Mouse (Mus musculus): Measurements from ENCODE around the gene Epop.
"Not testable (repeated sequence)": the region's sequence is repeated elsewhere in the genome, so short reads cannot be mapped to it uniquely, and the experiment has no call there.

The Epop gene

GRCm38 (mm10) chr11:97660734-97661647 is 31.5 kb upstream of the Epop start:
- no peak for DNase-seq (ENCODE audit: low read depth, low spot score)

GRCm38 (mm10) chr11:97659990-97660714 is 30.6 kb upstream of the Epop start:
- DNase-seq (ENCODE audit: low read depth, low spot score): no peak

GRCm38 (mm10) chr11:97659267-97659989 is 29.9 kb upstream of the Epop start:
- DNase-seq (ENCODE audit: low read depth, low spot score): no peak

GRCm38 (mm10) chr11:97658751-97659266 is 29.3 kb upstream of the Epop start:
- DNase-seq (ENCODE audit: low read depth, low spot score): no peak

- not testable (repeated sequence) for DNase-seq (ENCODE audit: low read depth, low spot score)
Measured at GRCm38 (mm10) chr11:97657967-97658366, 28.5 kb upstream of the Epop start.

GRCm38 (mm10) chr11:97657184-97657945 is 27.9 kb upstream of the Epop start:
- DNase-seq (ENCODE audit: low read depth, low spot score): no peak

- no peak for DNase-seq (ENCODE audit: low read depth, low spot score)
Measured at GRCm38 (mm10) chr11:97656269-97656971, 26.9 kb upstream of the Epop start.

- no peak for DNase-seq (ENCODE audit: low read depth, low spot score)
Measured at GRCm38 (mm10) chr11:97654210-97654609, 24.7 kb upstream of the Epop start.

- not testable (repeated sequence) for DNase-seq (ENCODE audit: low read depth, low spot score)
Measured at GRCm38 (mm10) chr11:97653376-97653775, 23.9 kb upstream of the Epop start.

- no peak for DNase-seq (ENCODE audit: low read depth, low spot score)
Measured at GRCm38 (mm10) chr11:97650341-97650740, 20.8 kb upstream of the Epop start.

GRCm38 (mm10) chr11:97648541-97648940 is 19.0 kb upstream of the Epop start:
- DNase-seq (ENCODE audit: low read depth, low spot score): not testable (repeated sequence)

- no peak for DNase-seq (ENCODE audit: low read depth, low spot score)
Measured at GRCm38 (mm10) chr11:97644834-97645233, 15.3 kb upstream of the Epop start.

GRCm38 (mm10) chr11:97643380-97644055 is 14.0 kb upstream of the Epop start:
- DNase-seq (ENCODE audit: low read depth, low spot score): no peak

- no peak for DNase-seq (ENCODE audit: low read depth, low spot score)
Measured at GRCm38 (mm10) chr11:97642746-97643145, 13.2 kb upstream of the Epop start.

- DNase-seq (ENCODE audit: low read depth, low spot score): peak; percentile 81
Measured at GRCm38 (mm10) chr11:97641668-97642067, 12.2 kb upstream of the Epop start.

- no peak for DNase-seq (ENCODE audit: low read depth, low spot score)
Measured at GRCm38 (mm10) chr11:97635468-97636019, 6.0 kb upstream of the Epop start.

- DNase-seq (ENCODE audit: low read depth, low spot score): not testable (repeated sequence)
Measured at GRCm38 (mm10) chr11:97632440-97632839, 2.9 kb upstream of the Epop start.

- no peak for DNase-seq (ENCODE audit: low read depth, low spot score)
Measured at GRCm38 (mm10) chr11:97631938-97632337, 2.4 kb upstream of the Epop start.

- DNase-seq (ENCODE audit: low read depth, low spot score): no peak
Measured at GRCm38 (mm10) chr11:97631500-97631899, 2.0 kb upstream of the Epop start.

All from telencephalon, adult 2 months (tissue).